Mouse (Mus musculus) olfactory bulb, adult 2 months (tissue): ENCODE data around the gene Gm826.

ENCODE experiments used
- CTCF ChIP-seq: fragments of 200-500 bp; IDR thresholded peaks from 2 replicates; pipeline ENCODE4 v1.5.1; 2012; ENCODE audit warnings: low read depth, mild to moderate bottlenecking, low read length, moderate library complexity; ENCODE audit not compliant: insufficient read depth
- POLR2A ChIP-seq: fragments of 200-500 bp; IDR thresholded peaks from 2 replicates; pipeline ENCODE4 v1.6.1; 2012; ENCODE audit warnings: mild to moderate bottlenecking, low read depth, low read length, moderate library complexity; ENCODE audit not compliant: insufficient read depth

- TF ChIP-seq CTCF (no peak), POLR2A (no peak)
These were observed 22.2 kb upstream of the Gm826 start for GRCm38 (mm10) chr2:160356132-160356531.
